Mouse (Mus musculus): Measurements from ENCODE around the gene Trim23.
"Not testable (repeated sequence)": the region's sequence is repeated elsewhere in the genome, so short reads cannot be mapped to it uniquely, and the experiment has no call there.

Gene Trim23

DNA sequence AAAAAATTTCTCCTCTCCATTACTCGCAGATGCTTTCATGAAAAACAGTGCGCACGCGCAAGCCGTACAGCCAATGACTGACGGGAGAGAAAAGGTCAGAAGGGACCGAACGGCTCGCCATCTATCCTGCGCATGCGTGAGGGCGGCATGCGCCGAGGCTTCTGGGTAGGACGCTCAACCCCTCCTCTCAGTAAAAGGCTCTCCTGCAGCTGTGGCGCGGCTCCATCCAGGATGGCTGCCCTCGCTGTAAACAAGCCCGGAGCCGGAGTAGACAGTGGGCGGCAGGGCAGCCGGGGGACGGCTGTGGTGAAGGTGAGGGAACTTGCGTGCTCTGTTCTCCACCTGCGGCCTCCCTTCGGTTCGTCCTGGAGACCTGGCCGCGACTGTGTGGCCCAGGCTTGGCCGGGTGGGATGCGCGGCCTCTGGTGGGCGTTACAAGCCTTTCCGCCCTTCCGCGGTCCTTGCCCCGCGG, at the start of gene Trim23:
Trim23 (plus strand) TSS at position 148 of the 472 bp plus-strand sequence.
- peak; percentile 97 for DNase-seq (ENCODE audit: low read depth, low spot score)

DNA sequence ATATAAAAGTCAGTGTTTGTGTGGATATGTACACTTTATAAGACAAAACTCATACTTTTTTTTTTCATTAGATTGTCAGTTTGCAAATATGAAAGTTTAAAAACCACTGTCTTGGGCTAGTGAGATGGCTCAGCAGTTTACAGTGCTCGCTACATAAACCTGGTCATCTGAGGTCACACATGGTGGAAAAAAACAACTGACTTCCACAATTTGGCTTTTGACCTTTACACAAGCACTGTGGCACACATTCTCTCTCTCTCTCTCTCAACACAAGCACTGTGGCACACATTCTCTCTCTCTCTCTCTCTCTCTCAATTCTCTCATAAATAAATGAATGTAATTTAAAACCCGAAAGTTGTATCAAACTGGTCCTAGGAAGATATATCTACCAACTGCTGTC, 46.0 kb upstream of the Trim23 start:
- DNase-seq (ENCODE audit: low read depth, low spot score) = no peak

DNA sequence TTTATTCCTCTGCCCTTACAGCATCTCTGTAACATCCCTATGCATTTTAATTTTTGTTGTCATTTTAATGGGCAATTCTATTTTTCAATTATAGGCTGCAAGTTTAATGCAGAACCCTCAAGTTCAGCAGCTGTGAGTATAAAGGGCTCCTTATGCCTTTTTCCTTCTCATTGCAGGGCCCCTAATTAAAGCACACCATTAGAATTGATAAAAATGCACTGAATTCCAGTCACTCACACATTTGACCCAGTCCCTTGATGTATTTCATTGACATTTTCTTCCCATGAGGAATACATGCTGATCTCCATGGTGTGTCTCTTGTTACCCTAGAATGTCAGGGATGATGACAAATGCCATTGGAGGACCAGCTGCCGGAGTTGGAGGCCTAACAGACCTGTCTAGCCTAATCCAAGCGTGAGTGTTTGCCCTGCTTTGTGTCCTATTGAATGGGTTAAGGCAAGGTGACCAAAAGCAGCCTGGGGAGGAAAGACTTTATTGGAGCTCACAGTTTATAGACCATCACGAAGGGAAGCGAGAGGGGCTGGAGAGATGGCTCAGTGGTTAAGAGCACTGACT, 44.0 kb upstream of the Trim23 start:
- DNase-seq (ENCODE audit: low read depth, low spot score) = no peak

DNA sequence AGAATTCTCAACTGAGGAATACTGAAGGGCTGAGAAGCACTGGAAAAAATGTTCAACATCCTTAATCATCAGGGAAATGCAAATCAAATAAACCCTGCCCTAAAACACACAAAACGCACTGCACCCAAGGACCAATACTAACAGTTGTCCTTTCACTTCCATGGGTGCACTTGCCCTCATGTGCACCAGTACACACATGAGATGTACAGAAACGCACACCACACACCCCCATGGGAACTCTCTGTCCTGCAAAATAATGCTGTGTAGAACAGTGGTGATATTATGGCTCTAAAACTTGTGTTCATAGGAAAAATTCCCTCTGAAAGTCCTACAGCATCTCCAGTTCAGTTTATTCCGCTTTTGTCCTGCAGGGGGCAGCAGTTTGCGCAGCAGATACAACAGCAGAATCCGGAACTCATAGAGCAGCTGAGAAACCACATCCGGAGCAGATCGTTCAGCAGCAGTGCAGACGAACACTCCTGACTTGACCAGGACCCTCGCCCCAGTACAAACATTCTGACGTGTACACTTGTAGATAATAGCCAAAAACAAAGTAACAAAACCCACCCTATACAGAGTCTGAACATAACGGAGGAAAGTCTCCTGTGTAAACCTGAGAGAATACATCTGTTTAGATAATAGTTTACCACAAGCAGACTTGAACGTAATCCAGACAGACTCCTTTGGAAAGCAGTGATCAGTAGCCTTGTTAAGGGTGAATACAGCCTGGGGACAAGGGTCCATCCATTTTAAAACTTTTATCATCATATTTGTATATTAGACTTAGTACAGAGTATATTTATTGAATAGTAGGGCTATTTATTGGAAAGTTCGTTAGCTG, 39.0 kb upstream of the Trim23 start:
- DNase-seq (ENCODE audit: low read depth, low spot score) = peak; percentile 63

DNA sequence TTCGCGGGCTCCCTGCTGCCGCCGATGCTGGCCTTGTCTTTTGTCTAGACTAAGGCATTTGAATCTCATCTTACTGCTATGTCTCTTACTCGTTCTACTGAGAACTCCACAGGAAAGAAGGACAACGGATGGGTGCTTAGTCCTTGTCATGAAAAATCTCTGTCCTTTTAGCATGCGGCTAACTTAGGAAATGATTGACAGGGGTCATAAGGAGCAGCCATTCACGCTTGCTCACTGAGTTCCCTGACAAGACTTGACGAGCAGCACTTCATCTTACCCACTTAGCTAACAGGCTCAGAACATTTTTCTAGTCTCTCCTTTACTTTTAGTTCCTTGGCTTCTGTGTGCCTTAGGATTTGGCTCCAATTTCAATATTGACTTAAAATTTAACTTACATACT, 33.7 kb upstream of the Trim23 start:
- DNase-seq (ENCODE audit: low read depth, low spot score) = no peak

DNA sequence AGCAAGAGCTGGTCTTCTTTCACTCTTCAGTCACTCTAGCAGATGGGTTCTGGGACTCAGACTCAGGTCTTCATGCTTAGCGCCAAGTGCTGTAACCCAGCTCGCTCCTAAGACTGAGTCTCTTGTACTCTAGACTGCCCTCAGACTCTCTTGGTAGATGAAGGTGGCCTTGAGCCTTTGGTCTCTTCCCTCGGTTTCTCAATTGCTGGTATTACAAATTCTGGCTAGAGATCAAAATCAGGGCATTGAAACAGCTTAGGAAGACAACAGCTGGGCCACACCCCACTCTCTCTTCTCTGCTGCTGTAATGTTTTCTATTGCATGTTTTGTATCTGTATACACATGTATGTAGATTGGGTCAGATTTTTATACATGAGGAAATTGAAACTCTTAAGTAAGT, 33.0 kb upstream of the Trim23 start:
- DNase-seq (ENCODE audit: low read depth, low spot score) = no peak

DNA sequence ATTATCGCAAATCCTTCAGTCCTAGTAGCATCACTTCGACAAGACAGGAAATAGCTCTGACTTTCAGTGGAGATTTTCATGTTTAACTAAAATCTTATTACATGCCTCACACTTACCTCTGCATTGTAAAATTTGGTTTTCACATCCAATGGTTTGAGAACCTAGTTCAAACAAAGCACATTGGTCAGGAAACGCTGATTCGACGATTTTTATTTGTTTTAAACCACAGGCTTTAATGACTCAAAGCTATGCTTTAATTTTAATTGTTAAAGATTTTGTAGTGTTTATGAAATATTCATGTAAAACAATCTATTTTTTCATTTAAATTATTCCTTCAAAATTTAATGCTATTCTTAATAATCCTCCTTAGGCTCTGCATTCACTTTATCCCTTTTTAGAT, 24.4 kb upstream of the Trim23 start:
- DNase-seq (ENCODE audit: low read depth, low spot score) = no peak

DNA sequence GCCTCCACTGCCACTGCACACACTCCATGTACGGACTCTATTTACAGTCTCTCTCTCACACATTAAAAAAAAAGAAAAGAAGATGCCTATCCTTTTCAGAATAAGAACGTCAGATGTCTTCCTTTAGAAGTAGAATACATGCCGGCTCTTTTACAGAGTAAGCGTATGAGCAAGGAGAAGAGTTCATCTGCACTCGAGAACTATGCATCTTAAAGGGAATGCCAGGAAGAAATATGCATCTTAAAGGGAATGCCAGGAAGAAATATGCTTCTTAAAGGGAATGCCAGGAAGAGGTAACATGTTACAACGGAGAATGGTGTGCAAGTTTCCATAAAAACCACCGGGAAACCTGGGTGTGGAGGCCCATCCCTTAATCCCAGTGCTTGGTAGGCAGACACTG, 23.5 kb upstream of the Trim23 start:
- DNase-seq (ENCODE audit: low read depth, low spot score) = no peak

DNA sequence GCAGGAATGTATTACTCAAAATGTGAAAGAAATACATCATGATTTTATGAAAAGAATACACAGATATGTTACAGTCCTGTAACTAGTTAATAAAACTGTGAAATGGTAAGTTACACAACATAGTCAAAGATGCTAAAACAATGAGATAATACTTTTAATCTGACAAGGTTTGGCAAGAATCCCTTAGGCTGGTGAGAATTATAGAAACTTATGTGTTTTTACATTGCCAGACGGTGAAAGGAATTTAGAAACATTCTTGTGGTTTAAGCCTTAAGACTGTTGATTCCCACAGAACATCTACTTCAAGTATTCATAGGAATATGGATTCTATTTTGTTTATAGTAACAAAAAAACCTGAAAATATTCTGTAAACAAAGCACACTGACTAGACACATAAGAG, 22.9 kb upstream of the Trim23 start:
- no peak for DNase-seq (ENCODE audit: low read depth, low spot score)

DNA sequence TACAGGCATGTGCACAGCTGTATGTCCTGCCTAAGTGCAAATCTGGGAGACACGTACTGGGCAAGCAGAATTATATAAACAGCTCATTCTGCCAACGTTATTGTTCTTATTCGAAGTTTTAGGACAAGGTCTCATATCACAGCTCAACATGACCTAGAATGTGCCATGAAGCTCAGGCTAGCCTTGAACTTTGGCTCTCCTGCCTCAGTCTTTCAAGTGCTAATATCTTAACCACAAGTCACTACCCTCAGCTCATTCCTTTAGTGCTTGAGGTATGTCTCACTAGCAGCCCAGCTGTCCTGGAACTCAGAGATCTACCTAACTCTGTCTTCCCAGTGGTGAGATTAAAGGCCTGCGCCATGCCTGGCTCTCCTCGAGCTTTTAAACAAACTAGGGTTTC, 6.9 kb upstream of the Trim23 start:
- DNase-seq (ENCODE audit: low read depth, low spot score) = no peak

DNA sequence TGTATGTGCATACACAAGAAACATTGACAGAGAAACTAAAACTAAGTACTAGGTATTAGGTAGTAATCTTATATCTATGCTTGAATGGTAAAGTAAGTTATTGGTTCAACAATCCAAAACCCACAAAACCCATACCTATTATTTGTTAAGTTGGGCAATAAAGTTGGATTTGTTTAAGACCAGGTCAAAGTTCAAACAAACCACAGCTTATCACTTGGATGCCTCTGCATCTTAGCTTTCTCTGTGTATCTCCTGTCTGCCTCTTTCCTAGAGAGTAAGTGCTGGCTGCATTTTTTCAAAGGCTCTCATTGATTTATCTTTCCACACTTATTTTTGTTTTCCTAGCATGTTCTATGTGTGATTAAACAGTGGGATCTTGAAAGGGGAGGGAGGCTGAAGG, 6.1 kb upstream of the Trim23 start:
- DNase-seq (ENCODE audit: low read depth, low spot score) = no peak

DNA sequence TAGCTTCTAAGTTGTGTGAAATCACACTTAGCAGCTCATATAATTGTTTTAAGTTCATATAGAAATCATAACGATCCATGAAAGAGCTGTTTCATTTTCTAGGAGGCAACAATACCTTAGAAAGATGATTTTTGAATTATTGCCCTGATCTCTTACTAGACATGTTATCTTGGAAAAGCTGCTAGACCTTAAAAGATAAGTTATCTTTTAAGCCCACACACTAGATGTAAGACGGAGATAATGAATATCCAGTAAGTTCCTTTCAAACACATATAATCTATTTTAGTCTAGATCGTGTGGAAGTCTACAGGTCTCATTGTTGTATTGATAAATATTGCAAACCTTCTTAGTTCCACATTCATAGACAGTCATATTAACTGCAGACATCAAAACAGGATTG, 1.7 kb upstream of the Trim23 start:
- no peak for DNase-seq (ENCODE audit: low read depth, low spot score)

DNA sequence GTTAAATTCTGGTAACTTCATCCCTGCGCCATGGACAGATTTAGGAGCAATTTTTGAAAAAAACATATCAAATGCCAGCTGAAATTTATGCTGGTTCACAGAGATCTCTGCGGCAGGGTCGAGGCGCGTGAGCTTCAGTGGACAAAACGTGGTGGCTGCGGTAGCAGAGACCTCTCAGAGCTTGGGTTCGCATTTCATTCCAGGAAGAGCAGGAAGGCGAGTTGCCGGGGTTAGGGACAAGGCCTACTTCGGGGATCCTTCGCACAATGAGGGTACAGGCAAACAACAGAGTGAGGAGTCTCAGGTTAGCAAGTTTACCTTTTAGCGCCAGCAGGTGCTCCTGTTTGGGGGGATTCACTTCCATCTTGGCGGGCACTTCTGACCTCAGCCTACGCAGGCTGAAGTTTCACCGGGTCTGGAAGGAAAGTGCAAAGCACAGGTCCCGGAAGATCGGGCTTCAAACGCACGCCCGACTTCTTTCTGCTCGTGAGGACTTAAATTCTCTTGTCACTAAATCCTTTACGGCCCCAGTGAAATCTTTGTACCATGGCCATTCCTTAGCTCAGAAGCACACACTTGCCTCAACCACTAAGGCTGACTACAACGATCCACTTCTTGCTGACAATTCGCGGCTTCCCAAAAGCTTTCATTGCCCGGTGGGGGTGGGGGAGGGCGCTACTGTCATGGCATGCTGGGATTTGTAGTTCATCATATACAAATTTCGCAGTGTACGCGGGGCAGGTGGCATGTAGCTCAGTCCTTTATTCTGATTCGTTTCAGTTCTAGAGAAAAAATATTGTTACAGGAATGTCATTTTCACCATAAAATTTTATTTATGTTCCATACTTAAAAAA, 574 bp upstream of the Trim23 start, which contains the start of gene Trappc13:
Trappc13 (minus strand) TSS at position 674 of the 854 bp plus-strand sequence.
- DNase-seq (ENCODE audit: low read depth, low spot score) = no peak

DNA sequence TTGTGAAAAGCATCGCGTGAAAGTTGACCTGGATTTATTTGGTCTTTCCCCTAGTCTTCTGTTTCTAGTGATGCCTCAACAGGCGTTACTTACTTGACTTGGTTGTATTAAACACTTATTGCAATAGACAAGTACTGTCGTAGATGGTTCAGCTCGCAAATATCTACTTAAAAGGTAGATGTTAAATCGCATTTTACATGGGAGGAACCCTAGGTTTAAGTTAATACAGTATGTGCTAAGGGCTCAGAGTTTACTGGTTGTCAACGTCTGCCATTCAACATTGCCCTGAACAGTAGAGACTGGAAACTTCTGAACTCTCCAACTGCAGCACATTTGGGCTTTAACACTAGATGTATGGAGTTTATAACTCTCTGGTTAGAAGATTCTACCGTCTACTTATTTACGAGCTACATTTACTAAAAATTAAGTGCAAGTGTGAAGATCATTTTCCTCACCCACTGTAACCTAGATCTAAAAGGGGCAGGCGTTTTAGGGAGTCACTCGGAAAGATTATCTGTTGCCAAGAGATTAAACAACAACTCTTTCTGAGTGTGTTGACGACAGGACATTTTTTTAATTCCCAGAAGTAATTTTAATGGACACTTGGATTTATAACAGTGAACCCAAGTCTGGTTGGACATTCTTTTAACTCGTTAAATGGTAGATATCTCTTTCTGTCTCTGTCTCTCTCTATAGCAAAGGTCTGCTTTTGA, 735 bp downstream of the Trim23 start:
- DNase-seq (ENCODE audit: low read depth, low spot score) = no peak

DNA sequence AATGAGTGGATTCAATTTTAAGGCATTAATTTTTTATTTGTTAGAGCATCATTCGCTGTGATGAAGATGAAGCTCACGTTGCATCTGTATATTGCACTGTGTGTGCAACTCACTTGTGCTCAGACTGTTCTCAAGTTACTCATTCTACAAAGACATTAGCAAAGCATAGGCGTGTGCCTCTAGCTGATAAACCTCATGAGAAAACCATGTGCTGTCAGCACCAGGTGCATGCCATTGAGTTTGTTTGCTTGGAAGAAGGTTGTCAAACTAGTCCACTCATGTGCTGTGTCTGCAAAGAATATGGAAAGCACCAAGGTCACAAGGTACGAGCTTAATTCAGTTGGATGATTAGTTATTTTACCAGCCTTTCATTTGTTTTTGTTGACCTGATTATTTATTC, 8.8 kb downstream of the Trim23 start:
- DNase-seq (ENCODE audit: low read depth, low spot score) = no peak

DNA sequence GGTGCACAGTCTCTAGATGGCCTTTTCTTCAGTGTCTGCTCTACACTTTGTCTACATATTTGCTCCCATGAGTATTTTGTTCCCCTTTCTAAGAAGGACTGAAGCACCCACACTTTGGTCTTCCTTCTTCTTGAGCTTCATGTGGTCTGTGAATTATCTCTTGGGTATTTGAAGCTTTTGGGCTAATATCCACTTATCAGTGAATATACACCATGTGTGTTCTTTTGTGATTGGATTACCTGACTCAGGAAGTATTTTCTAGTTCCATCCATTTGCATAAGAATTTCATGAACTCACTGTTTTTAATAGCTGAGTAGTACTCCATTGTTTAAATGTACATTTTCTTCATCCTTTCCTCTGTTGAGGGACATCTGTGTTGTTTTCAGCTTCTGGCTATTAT, 17.3 kb downstream of the Trim23 start:
- DNase-seq (ENCODE audit: low read depth, low spot score) = not testable (repeated sequence)

DNA sequence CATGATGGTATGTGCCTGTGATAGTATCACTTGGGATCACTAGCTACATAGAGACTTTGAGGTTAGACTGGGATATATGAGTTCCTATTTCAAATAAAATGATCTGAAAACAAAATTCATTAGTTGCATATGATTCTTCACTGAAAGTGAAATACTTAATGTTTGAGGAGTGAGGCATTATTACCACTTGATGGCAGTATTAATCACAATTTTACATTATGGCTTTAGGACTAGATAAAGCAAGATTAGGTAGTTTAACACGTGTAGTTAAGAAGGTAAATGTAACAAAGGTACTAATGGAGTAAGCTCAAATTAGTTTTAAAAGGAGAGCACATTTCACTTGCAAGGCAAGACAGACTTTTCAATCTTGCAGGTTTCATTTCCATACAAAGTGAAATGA, 25.7 kb downstream of the Trim23 start:
- DNase-seq (ENCODE audit: low read depth, low spot score) = no peak

DNA sequence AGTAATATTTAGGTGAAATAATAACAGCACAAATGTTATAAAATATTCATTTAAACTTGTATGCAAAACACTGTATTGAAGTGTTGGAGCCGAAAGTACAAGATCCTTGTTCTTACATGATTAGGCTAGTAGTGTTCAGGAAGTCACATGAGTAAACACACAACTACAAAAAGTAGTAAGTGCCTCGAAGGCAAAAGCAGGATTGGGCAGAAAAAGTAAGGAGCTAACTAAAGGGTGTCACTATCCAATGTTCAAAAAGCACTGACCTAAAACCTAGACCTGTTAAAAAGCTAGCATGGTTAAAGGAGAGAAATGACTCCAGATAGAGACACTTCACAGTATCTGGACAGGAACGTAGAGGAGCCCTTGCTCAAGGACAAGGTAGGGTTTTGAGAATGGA, 48.9 kb downstream of the Trim23 start:
- DNase-seq (ENCODE audit: low read depth, low spot score) = no peak

DNA sequence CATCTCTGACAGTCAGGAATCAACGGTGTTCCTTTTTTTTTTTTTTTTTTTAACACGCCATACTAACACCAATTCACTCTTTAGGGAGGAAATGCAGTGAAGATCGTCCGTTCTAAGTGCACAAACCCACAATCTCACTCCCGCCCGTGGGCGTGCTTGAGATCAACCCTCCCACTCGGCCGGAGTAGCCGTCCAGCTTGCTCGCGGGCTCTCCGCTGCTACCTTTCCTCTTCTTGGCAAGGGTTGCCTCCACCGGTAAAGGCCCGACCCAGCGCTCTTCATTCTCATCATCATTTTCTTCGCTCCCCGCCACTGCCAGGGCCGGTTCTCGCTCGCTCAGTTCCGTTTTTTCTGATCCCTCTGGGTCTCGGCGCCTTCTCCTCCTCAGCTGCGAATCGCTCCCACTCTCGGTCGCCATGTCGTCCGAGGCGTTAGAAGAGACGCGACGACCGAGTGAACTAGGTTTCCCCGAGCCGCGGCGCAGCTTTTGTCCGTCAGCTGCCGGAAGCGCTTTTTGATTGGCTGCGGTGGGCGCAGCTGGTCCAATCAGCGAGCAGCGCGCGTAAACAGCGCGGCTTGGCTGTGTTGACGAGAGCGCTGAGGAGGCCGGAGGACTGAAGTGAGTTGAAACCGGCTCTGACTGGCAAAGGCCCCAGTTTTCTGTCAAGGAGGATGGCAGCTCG, 49.9 kb downstream of the Trim23 start, which contains the start of the genes Cenpk and Ppwd1:
Cenpk (plus strand) TSS at position 228 of the 683 bp plus-strand sequence.
Ppwd1 (minus strand) TSS at position 460 of the 683 bp plus-strand sequence.
- peak; percentile 96 for DNase-seq (ENCODE audit: low read depth, low spot score)

DNA sequence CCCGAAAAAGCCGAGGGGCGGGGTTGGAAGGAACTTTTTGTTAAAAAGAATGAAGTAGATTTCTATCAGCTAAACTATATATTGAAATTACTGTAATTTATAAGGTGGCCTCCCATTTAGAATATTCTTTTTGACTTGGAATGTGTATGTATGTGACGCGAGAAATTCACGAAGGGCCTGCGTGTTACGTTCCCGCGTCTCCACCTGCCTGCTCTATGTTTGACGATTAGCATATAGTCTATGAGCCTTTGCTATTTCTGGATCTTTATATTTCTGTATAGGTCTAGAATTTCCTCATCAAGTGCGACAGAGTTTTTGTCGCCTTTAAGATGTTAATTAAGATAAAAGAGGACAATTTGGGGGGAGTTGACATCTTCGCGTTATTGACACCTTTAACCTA, 50.6 kb downstream of the Trim23 start:
- no peak for DNase-seq (ENCODE audit: low read depth, low spot score)
